Mouse (Mus musculus) midbrain, postnatal 0 days (tissue): Measurements from ENCODE around the gene 1110017D15Rik. TPM values are rescaled to one million over a fixed set of nuclear protein-coding genes. Genes with fewer than 3 reads are reported as not detected.
A peak's percentile ranks its signal among the peaks of the same experiment; 100 is the strongest.

Source experiments
- ATAC-seq: fragments of 200-750 bp; cut with Nextera tagmentation; 2 replicates; pipeline ENCODE4 v1.8.0; 2017; ENCODE audit warnings: moderate number of reproducible peaks, mild to moderate bottlenecking, moderate TSS enrichment, moderate library complexity; ENCODE audit not compliant: low FRiP score
- DNase-seq: peaks from one replicate; pipeline ENCODE4 v3.0.0-alpha.2; 2015; ENCODE audit warnings: low spot score
- H3K27ac ChIP-seq: fragments of 300-500 bp; sonication (generic); 2 replicates; pipeline ENCODE4 v1.5.1; 2014; ENCODE audit warnings: low read depth, mild to moderate bottlenecking, low read length, mixed read lengths
- H3K27me3 ChIP-seq: fragments of 300-500 bp; sonication (generic); 2 replicates; pipeline ENCODE4 v1.6.1; 2014; ENCODE audit warnings: low read length, control low read depth, mixed read lengths; ENCODE audit not compliant: insufficient read depth
- H3K36me3 ChIP-seq: fragments of 300-500 bp; sonication (generic); 2 replicates; pipeline ENCODE4 v1.6.1; 2014; ENCODE audit warnings: low read length, control low read depth, mixed read lengths; ENCODE audit not compliant: insufficient read depth
- H3K4me1 ChIP-seq: fragments of 300-500 bp; sonication (generic); 2 replicates; pipeline ENCODE4 v1.6.1; 2014; ENCODE audit warnings: mild to moderate bottlenecking, control low read depth, antibody characterized with exemption, low read length, mixed read lengths; ENCODE audit not compliant: insufficient read depth
- H3K4me2 ChIP-seq: fragments of 300-500 bp; sonication (generic); 2 replicates; pipeline ENCODE4 v1.6.1; 2014; ENCODE audit warnings: low read depth, mild to moderate bottlenecking, low read length, mixed read lengths; ENCODE audit not compliant: poor library complexity, severe bottlenecking
- H3K4me3 ChIP-seq: fragments of 300-500 bp; sonication (generic); 2 replicates; pipeline ENCODE4 v1.5.1; 2014; ENCODE audit warnings: low read depth, mild to moderate bottlenecking, low read length, moderate library complexity
- H3K9ac ChIP-seq: fragments of 300-500 bp; sonication (generic); replicated peaks from 2 replicates; pipeline ENCODE4 v1.6.1; 2014; ENCODE audit warnings: mild to moderate bottlenecking, low read length, moderate library complexity, mixed read lengths; ENCODE audit not compliant: poor library complexity, severe bottlenecking
- H3K9me3 ChIP-seq: fragments of 300-500 bp; sonication (generic); 2 replicates; pipeline ENCODE4 v1.6.1; 2016; ENCODE audit warnings: low read length, control low read depth
- CTCF ChIP-seq: IDR thresholded peaks from 2 replicates; pipeline ENCODE4 v1.5.1; 2016; ENCODE audit warnings: antibody characterized with exemption, mild to moderate bottlenecking
- WGBS: fragments of 180-500 bp; shearing (Covaris S2); extraction: QIAGEN DNeasy Blood & Tissue Kit; methylation state at CpG from one replicate; pipeline ENCODE4 v1.1.7; 2014; 5-methylcytosine and 5-hydroxymethylcytosine counted together
- polyA plus RNA-seq: library from polyadenylated mRNA; unstranded; fragments of >200 nt; fragmentation: Nextera tagmentation; extraction: Ambion mirVana; gene quantifications from 2 replicates; pipeline ENCODE4 v1.2.1, GENCODE M21; 2015
- total RNA-seq: library from RNA; depleted of rRNA; stranded (reverse); fragments of >200 nt; gene quantifications from 2 replicates; pipeline ENCODE4 v1.2.3, GENCODE M21; 2014

Gene 1110017D15Rik
- total and polyA plus RNA-seq, 2 experiments from 2014 or later = 11.8 to 20.7 TPM

GRCm38 (mm10) chr4:41495076-41495475 is 22.1 kb downstream of the 1110017D15Rik start:
- Histone ChIP-seq H3K27me3 (peaks cover 21% of the 10 kb centered on the region; the same call in 1 of the 2 replicates), H3K9me3 (no peaks in the 10 kb centered on the region), H3K4me1 (0 out of 2 replicates have a peak, but pooled peaks cover 7% of the 10 kb centered on the region), H3K36me3 (no peaks in the 10 kb centered on the region), H3K9ac (no peak overlapping the region), H3K4me3 (no peak overlapping the region), H3K27ac (no peak overlapping the region), H3K4me2 (no peak overlapping the region)
- ATAC-seq (no peak), DNase-seq (no peak)
- TF ChIP-seq CTCF = no peak
- WGBS = 82% methylated on average over 4 of the region's 4 CpGs

- no peak for ATAC-seq
Measured at GRCm38 (mm10) chr4:41494378-41494777, 22.8 kb downstream of the 1110017D15Rik start.

GRCm38 (mm10) chr4:41493464-41494116 is 23.5 kb downstream of the 1110017D15Rik start:
- 0 out of 2 replicates have a peak, but pooled peaks cover under 1% of the 10 kb centered on the region for H3K4me1 ChIP-seq
- peaks cover 15% of the 10 kb centered on the region; the same call in 1 of the 2 replicates for H3K27me3 ChIP-seq
- H3K27ac ChIP-seq = no peak overlapping the region
- ATAC-seq = no peak
- no peak overlapping the region for H3K4me2 ChIP-seq
- H3K4me3 ChIP-seq = no peak overlapping the region
- H3K36me3 ChIP-seq = no peaks in the 10 kb centered on the region
- no peak for DNase-seq
- TF ChIP-seq CTCF = no peak
- 80% methylated on average over 3 of the region's 3 CpGs for WGBS
- H3K9ac ChIP-seq = no peak overlapping the region
- no peaks in the 10 kb centered on the region for H3K9me3 ChIP-seq

More at GRCm38 (mm10) chr4:41494378-41494777, 22.8 kb downstream of the 1110017D15Rik start:
- H3K4me3 ChIP-seq = no peak overlapping the region
- no peak overlapping the region for H3K4me2 ChIP-seq
- WGBS = 56% methylated on average over 3 of the region's 3 CpGs
- H3K9ac ChIP-seq = no peak overlapping the region
- H3K4me1 ChIP-seq = 0 out of 2 replicates have a peak, but pooled peaks cover 6% of the 10 kb centered on the region
- no peak for DNase-seq
- peaks cover 17% of the 10 kb centered on the region; the same call in 1 of the 2 replicates for H3K27me3 ChIP-seq
- H3K36me3 ChIP-seq = no peaks in the 10 kb centered on the region
- H3K27ac ChIP-seq = no peak overlapping the region
- no peaks in the 10 kb centered on the region for H3K9me3 ChIP-seq
- no peak for TF ChIP-seq CTCF

- H3K4me3 ChIP-seq = no peak overlapping the region
- no peaks in the 10 kb centered on the region for H3K9me3 ChIP-seq
- no peak overlapping the region for H3K27ac ChIP-seq
- no peak for DNase-seq
- H3K4me1 ChIP-seq = no peaks in the 10 kb centered on the region
- H3K27me3 ChIP-seq = peaks cover 11% of the 10 kb centered on the region; the same call in 1 of the 2 replicates
- no peak overlapping the region for H3K4me2 ChIP-seq
- no peak for TF ChIP-seq CTCF
- no peak overlapping the region for H3K9ac ChIP-seq
- 87% methylated on average over 7 of the region's 7 CpGs for WGBS
- no peaks in the 10 kb centered on the region for H3K36me3 ChIP-seq
- ATAC-seq = no peak
Measured at GRCm38 (mm10) chr4:41492951-41493350, 24.2 kb downstream of the 1110017D15Rik start.

GRCm38 (mm10) chr4:41481601-41482017 is 35.5 kb downstream of the 1110017D15Rik start:
- no peak overlapping the region for H3K9ac ChIP-seq
- DNase-seq = peak; percentile 58
- no peaks in the 10 kb centered on the region for H3K9me3 ChIP-seq
- H3K4me1 ChIP-seq = no peaks in the 10 kb centered on the region
- no peak overlapping the region for H3K4me2 ChIP-seq
- no peak for TF ChIP-seq CTCF
- no peak overlapping the region for H3K27ac ChIP-seq
- H3K4me3 ChIP-seq = no peak overlapping the region
- 52% methylated on average over 6 of the region's 6 CpGs for WGBS
- ATAC-seq = no peak
- no peaks in the 10 kb centered on the region for H3K27me3 ChIP-seq
- peaks cover 17% of the 10 kb centered on the region for H3K36me3 ChIP-seq

- Histone ChIP-seq H3K4me3 (no peak overlapping the region), H3K27me3 (no peaks in the 10 kb centered on the region), H3K27ac (0 out of 2 replicates have a peak overlapping the region, but pooled peaks have one; percentile 59), H3K9me3 (no peaks in the 10 kb centered on the region), H3K4me2 (no peak overlapping the region), H3K4me1 (no peaks in the 10 kb centered on the region), H3K36me3 (peaks cover 17% of the 10 kb centered on the region), H3K9ac (no peak overlapping the region)
- TF ChIP-seq CTCF = no peak
- 76% methylated on average over 8 of the region's 8 CpGs for WGBS
- ATAC-seq = no peak
- DNase-seq = peak; percentile 70
Measured at GRCm38 (mm10) chr4:41480254-41480653, 36.9 kb downstream of the 1110017D15Rik start.
